In genomic region chr7:109518036-109518681, GRCm38 (mm10) we compare ENCODE assay signal across 8 mouse cellular contexts. TPM values are rescaled to one million over a fixed set of nuclear protein-coding genes. Genes with fewer than 3 reads are reported as not detected.
DNase-seq lines count a peak whose midpoint lies in the region; ATAC-seq and TF ChIP-seq lines count a peak whose summit lies in the region.

No protein-coding gene starts in this region.

- H3K27ac ChIP-seq in kidney, postnatal 0 days, result peak overlapping the region; percentile 90
- H3K27ac ChIP-seq in forebrain, embryonic 14.5 days (ENCODE audit: low read depth, low read length), result peak overlapping the region; percentile 93
- H3K27ac ChIP-seq in liver, embryonic 15.5 days (replicated peaks), result peak overlapping the region; percentile 98

- H3K36me3 ChIP-seq in kidney, postnatal 0 days (ENCODE audit: insufficient read depth, low read length), result peaks cover 23% of the 10 kb centered on the region; the same call in 1 of the 2 replicates
- peaks cover 29% of the 10 kb centered on the region for H3K36me3 ChIP-seq in forebrain, embryonic 14.5 days (ENCODE audit: control insufficient read depth, insufficient read depth, low read length)
- peaks cover 31% of the 10 kb centered on the region for H3K36me3 ChIP-seq in liver, embryonic 15.5 days (replicated peaks)

- peak overlapping the region; percentile 80 for H3K4me3 ChIP-seq in kidney, postnatal 0 days (replicated peaks; ENCODE audit: low read depth, low read length)
- H3K4me3 ChIP-seq in forebrain, embryonic 14.5 days (ENCODE audit: low read depth, low read length), result peak overlapping the region; percentile 99
- peak overlapping the region; percentile 98 for H3K4me3 ChIP-seq in liver, embryonic 15.5 days (replicated peaks)

- no peaks in the 10 kb centered on the region for H3K27me3 ChIP-seq in kidney, postnatal 0 days (ENCODE audit: insufficient read depth, low read length)
- H3K27me3 ChIP-seq in forebrain, embryonic 14.5 days (replicated peaks; ENCODE audit: control insufficient read depth, insufficient read depth, low read length), result no peaks in the 10 kb centered on the region
- no peaks in the 10 kb centered on the region for H3K27me3 ChIP-seq in liver, embryonic 15.5 days

- TF ChIP-seq CTCF in kidney, postnatal 0 days (IDR thresholded peaks at IDR 0.05; ENCODE audit: low read depth), result no peak

- 14% methylated on average over 10 of the region's 10 CpGs for WGBS in kidney, postnatal 0 days
- 19% methylated on average over 10 of the region's 10 CpGs for WGBS in forebrain, embryonic 14.5 days
- WGBS in liver, embryonic 15.5 days (ENCODE audit: insufficient replicate concordance), result 7% methylated on average over 10 of the region's 10 CpGs

- H3K4me2 ChIP-seq in kidney, postnatal 0 days (ENCODE audit: low read length), result peak overlapping the region; percentile 64
- peak overlapping the region; percentile 71 for H3K4me2 ChIP-seq in forebrain, embryonic 14.5 days (ENCODE audit: low read length)
- peak overlapping the region; percentile 80 for H3K4me2 ChIP-seq in liver, embryonic 15.5 days

- peak overlapping the region; percentile 56 for H3K9ac ChIP-seq in kidney, postnatal 0 days (ENCODE audit: low read depth, low read length)
- H3K9ac ChIP-seq in forebrain, embryonic 14.5 days (ENCODE audit: low read length), result peak overlapping the region; percentile 98
- H3K9ac ChIP-seq in liver, embryonic 15.5 days, result peak overlapping the region; percentile 97

- ATAC-seq in kidney, postnatal 0 days (replicated peaks; ENCODE audit: low FRiP score, low read depth), result no peak
- ATAC-seq in forebrain, embryonic 14.5 days, result no peak
- peak; percentile 30 for ATAC-seq in liver, embryonic 15.5 days (ENCODE audit: insufficient read depth)

- no peak for DNase-seq in kidney, postnatal 0 days (ENCODE audit: low spot score)
- no peak for DNase-seq in kidney, postnatal 25 days
- peak; percentile 82 for DNase-seq in R1 (ENCODE audit: low read depth, low spot score)
- no peak for DNase-seq in forebrain, embryonic 14.5 days (ENCODE audit: low spot score)
- DNase-seq in right cerebral cortex, postnatal 36 days (ENCODE audit: low spot score in 2 of 2), result no peak
- DNase-seq in natural killer cell, adult 2 months (ENCODE audit: low spot score in 2 of 2), result no peak
- DNase-seq in urinary bladder, postnatal 36 days (ENCODE audit: low spot score in 2 of 2), result no peak

- no peaks in the 10 kb centered on the region for H3K9me3 ChIP-seq in kidney, postnatal 0 days (replicated peaks; ENCODE audit: low read length)
- no peaks in the 10 kb centered on the region for H3K9me3 ChIP-seq in forebrain, embryonic 14.5 days (replicated peaks; ENCODE audit: control insufficient read depth, low read length)
- H3K9me3 ChIP-seq in liver, embryonic 15.5 days (replicated peaks), result no peaks in the 10 kb centered on the region

- peaks cover 8% of the 10 kb centered on the region for H3K4me1 ChIP-seq in kidney, postnatal 0 days (replicated peaks; ENCODE audit: insufficient read depth, low read length)
- peaks cover 16% of the 10 kb centered on the region for H3K4me1 ChIP-seq in forebrain, embryonic 14.5 days (ENCODE audit: control insufficient read depth, insufficient read depth, low read length)
- H3K4me1 ChIP-seq in liver, embryonic 15.5 days (replicated peaks), result peaks cover 50% of the 10 kb centered on the region

RNA-seq across cellular contexts. Expression of gene Rpl27a, which starts 0.8 kb away (rescaled TPM):
- polyA plus RNA-seq in kidney, postnatal 0 days (2015; fragmentation: Nextera tagmentation; extraction: Ambion mirVana), result 156 and 166 TPM in 2 replicates
- polyA plus RNA-seq in forebrain, embryonic 14.5 days (2014; fragmentation: Nextera tagmentation; extraction: Ambion mirVana), result 76.5 and 100 TPM in 2 replicates
- 58.5 and 71.9 TPM in 2 replicates for polyA plus RNA-seq in liver, embryonic 15.5 days (2015; fragmentation: Nextera tagmentation; extraction: Ambion mirVana)

RNA-seq across cellular contexts. Expression of gene Trim66, which starts 10.2 kb away (rescaled TPM):
- 0.05 TPM in 1 of 2 replicates, not detected in the other for polyA plus RNA-seq in kidney, postnatal 0 days (2015; fragmentation: Nextera tagmentation; extraction: Ambion mirVana)
- 0.38 TPM in 2 replicates for polyA plus RNA-seq in forebrain, embryonic 14.5 days (2014; fragmentation: Nextera tagmentation; extraction: Ambion mirVana)
- not detected in 2 replicates for polyA plus RNA-seq in liver, embryonic 15.5 days (2015; fragmentation: Nextera tagmentation; extraction: Ambion mirVana)
